Mouse (Mus musculus): ENCODE data around the gene Zfp59. TPM values are rescaled to one million over a fixed set of nuclear protein-coding genes. Genes with fewer than 3 reads are reported as not detected.
A peak's percentile ranks its signal among the peaks of the same experiment; 100 is the strongest.
"Not testable (repeated sequence)": the region's sequence is repeated elsewhere in the genome, so short reads cannot be mapped to it uniquely, and the experiment has no call there.

The Zfp59 gene
- polyA plus RNA-seq (2014; fragmentation: Nextera tagmentation; extraction: Ambion mirVana), result 12.8 and 13.9 TPM in 2 replicates

- Histone ChIP-seq H3K4me2 (ENCODE audit: low read depth, low read length, severe bottlenecking) (peak within 1 kb of the TSS; percentile 48), H3K27ac (ENCODE audit: low read depth, low read length) (peak within 1 kb of the TSS; percentile 55; the same call in 1 of the 2 replicates), H3K4me3 (ENCODE audit: low read depth, low read length) (peak within 1 kb of the TSS; percentile 39), H3K27me3 (ENCODE audit: control insufficient read depth, insufficient read depth, low read length) (no peaks in the 10 kb centered on the region), H3K9ac (ENCODE audit: low read length) (peak within 1 kb of the TSS; percentile 52), H3K4me1 (replicated peaks; ENCODE audit: control insufficient read depth, insufficient read depth, low read length) (peaks cover 3% of the 10 kb centered on the region; the same call in 1 of the 2 replicates), H3K9me3 (ENCODE audit: control insufficient read depth, low read length) (no peaks in the 10 kb centered on the region), H3K36me3 (ENCODE audit: control insufficient read depth, insufficient read depth, low read length) (no peaks in the 10 kb centered on the region)
- ATAC-seq (replicated peaks; ENCODE audit: low FRiP score) (peak; percentile 95), DNase-seq (ENCODE audit: low spot score) (peak; percentile 93)
- WGBS, result 4% methylated on average over 34 of the region's 34 CpGs
These were observed at the start of gene Zfp59 for GRCm38 (mm10) chr7:27838323-27839249. Zfp59 (plus strand) TSS chr7:27838607.

- 90% methylated on average over 5 of the region's 5 CpGs for WGBS
These were observed 49.1 kb upstream of the Zfp59 start for GRCm38 (mm10) chr7:27789306-27789705.

GRCm38 (mm10) chr7:27793865-27794264, 44.5 kb upstream of the Zfp59 start:
- not testable (repeated sequence) for DNase-seq (ENCODE audit: low spot score); H3K4me2 ChIP-seq (ENCODE audit: low read depth, low read length, severe bottlenecking); H3K9me3 ChIP-seq (ENCODE audit: control insufficient read depth, low read length); H3K36me3 ChIP-seq (ENCODE audit: control insufficient read depth, insufficient read depth, low read length); H3K27me3 ChIP-seq (ENCODE audit: control insufficient read depth, insufficient read depth, low read length); H3K4me1 ChIP-seq (replicated peaks; ENCODE audit: control insufficient read depth, insufficient read depth, low read length); H3K4me3 ChIP-seq (ENCODE audit: low read depth, low read length); ATAC-seq (replicated peaks; ENCODE audit: low FRiP score); H3K9ac ChIP-seq (ENCODE audit: low read length)
- peak overlapping the region; percentile 70 for H3K27ac ChIP-seq (ENCODE audit: low read depth, low read length)
- 56% methylated on average over 3 of the region's 3 CpGs for WGBS

More at GRCm38 (mm10) chr7:27789306-27789705, 49.1 kb upstream of the Zfp59 start:
- Histone ChIP-seq H3K4me2 (ENCODE audit: low read depth, low read length, severe bottlenecking) (no peak overlapping the region), H3K27me3 (ENCODE audit: control insufficient read depth, insufficient read depth, low read length) (no peaks in the 10 kb centered on the region), H3K9ac (ENCODE audit: low read length) (no peak overlapping the region), H3K4me1 (replicated peaks; ENCODE audit: control insufficient read depth, insufficient read depth, low read length) (no peaks in the 10 kb centered on the region; the same call in 1 of the 2 replicates), H3K4me3 (ENCODE audit: low read depth, low read length) (no peak overlapping the region), H3K9me3 (ENCODE audit: control insufficient read depth, low read length) (peaks cover 6% of the 10 kb centered on the region; the same call in 1 of the 2 replicates), H3K27ac (ENCODE audit: low read depth, low read length) (no peak overlapping the region), H3K36me3 (ENCODE audit: control insufficient read depth, insufficient read depth, low read length) (no peaks in the 10 kb centered on the region)
- no peak for DNase-seq (ENCODE audit: low spot score)
- no peak for ATAC-seq (replicated peaks; ENCODE audit: low FRiP score)

- H3K9me3 ChIP-seq (ENCODE audit: control insufficient read depth, low read length), result no peaks in the 10 kb centered on the region; the same call in 1 of the 2 replicates
- peak overlapping the region; percentile 70 for H3K27ac ChIP-seq (ENCODE audit: low read depth, low read length)
- H3K36me3 ChIP-seq (ENCODE audit: control insufficient read depth, insufficient read depth, low read length), result no peaks in the 10 kb centered on the region
- no peak overlapping the region for H3K4me3 ChIP-seq (ENCODE audit: low read depth, low read length)
- H3K4me1 ChIP-seq (replicated peaks; ENCODE audit: control insufficient read depth, insufficient read depth, low read length), result peaks cover 8% of the 10 kb centered on the region
- no peak overlapping the region for H3K9ac ChIP-seq (ENCODE audit: low read length)
- 0 out of 2 replicates have a peak, but pooled peaks have one; percentile 19 for ATAC-seq (replicated peaks; ENCODE audit: low FRiP score)
- DNase-seq (ENCODE audit: low spot score), result no peak
- H3K4me2 ChIP-seq (ENCODE audit: low read depth, low read length, severe bottlenecking), result no peak overlapping the region
- no peaks in the 10 kb centered on the region for H3K27me3 ChIP-seq (ENCODE audit: control insufficient read depth, insufficient read depth, low read length)
These were observed 43.8 kb upstream of the Zfp59 start for GRCm38 (mm10) chr7:27794566-27794965.

GRCm38 (mm10) chr7:27797906-27798811, 40.2 kb upstream of the Zfp59 start:
- peaks cover 8% of the 10 kb centered on the region for H3K4me1 ChIP-seq (replicated peaks; ENCODE audit: control insufficient read depth, insufficient read depth, low read length)
- no peaks in the 10 kb centered on the region for H3K27me3 ChIP-seq (ENCODE audit: control insufficient read depth, insufficient read depth, low read length)
- H3K9ac ChIP-seq (ENCODE audit: low read length), result no peak overlapping the region
- no peaks in the 10 kb centered on the region; the same call in 1 of the 2 replicates for H3K9me3 ChIP-seq (ENCODE audit: control insufficient read depth, low read length)
- H3K4me3 ChIP-seq (ENCODE audit: low read depth, low read length), result no peak overlapping the region
- ATAC-seq (replicated peaks; ENCODE audit: low FRiP score) (peak; percentile 96), DNase-seq (ENCODE audit: low spot score) (peak; percentile 83)
- H3K27ac ChIP-seq (ENCODE audit: low read depth, low read length), result peak overlapping the region; percentile 90
- WGBS, result 21% methylated on average over 7 of the region's 8 CpGs
- H3K36me3 ChIP-seq (ENCODE audit: control insufficient read depth, insufficient read depth, low read length), result no peaks in the 10 kb centered on the region
- H3K4me2 ChIP-seq (ENCODE audit: low read depth, low read length, severe bottlenecking), result peak overlapping the region; percentile 18; the same call in 1 of the 2 replicates

- ATAC-seq (replicated peaks; ENCODE audit: low FRiP score), result no peak
- H3K27ac ChIP-seq (ENCODE audit: low read depth, low read length), result no peak overlapping the region
- H3K9me3 ChIP-seq (ENCODE audit: control insufficient read depth, low read length), result no peaks in the 10 kb centered on the region; the same call in 1 of the 2 replicates
- WGBS, result 54% methylated on average over 2 of the region's 2 CpGs
- H3K36me3 ChIP-seq (ENCODE audit: control insufficient read depth, insufficient read depth, low read length), result no peaks in the 10 kb centered on the region
- no peak overlapping the region for H3K4me3 ChIP-seq (ENCODE audit: low read depth, low read length)
- no peak overlapping the region for H3K4me2 ChIP-seq (ENCODE audit: low read depth, low read length, severe bottlenecking)
- DNase-seq (ENCODE audit: low spot score), result no peak
- no peaks in the 10 kb centered on the region for H3K27me3 ChIP-seq (ENCODE audit: control insufficient read depth, insufficient read depth, low read length)
- H3K4me1 ChIP-seq (replicated peaks; ENCODE audit: control insufficient read depth, insufficient read depth, low read length), result peaks cover 4% of the 10 kb centered on the region
- no peak overlapping the region for H3K9ac ChIP-seq (ENCODE audit: low read length)
These were observed 37.3 kb upstream of the Zfp59 start for GRCm38 (mm10) chr7:27801137-27801536.

- 71% methylated on average over 5 of the region's 5 CpGs for WGBS
- no peak overlapping the region for H3K4me2 ChIP-seq (ENCODE audit: low read depth, low read length, severe bottlenecking)
- H3K9me3 ChIP-seq (ENCODE audit: control insufficient read depth, low read length), result no peaks in the 10 kb centered on the region
- H3K27me3 ChIP-seq (ENCODE audit: control insufficient read depth, insufficient read depth, low read length), result no peaks in the 10 kb centered on the region
- ATAC-seq (replicated peaks; ENCODE audit: low FRiP score) (no peak), DNase-seq (ENCODE audit: low spot score) (no peak)
- no peaks in the 10 kb centered on the region; the same call in 1 of the 2 replicates for H3K4me1 ChIP-seq (replicated peaks; ENCODE audit: control insufficient read depth, insufficient read depth, low read length)
- H3K9ac ChIP-seq (ENCODE audit: low read length), result no peak overlapping the region
- H3K27ac ChIP-seq (ENCODE audit: low read depth, low read length), result no peak overlapping the region
- H3K4me3 ChIP-seq (ENCODE audit: low read depth, low read length), result no peak overlapping the region
- H3K36me3 ChIP-seq (ENCODE audit: control insufficient read depth, insufficient read depth, low read length), result no peaks in the 10 kb centered on the region
These were observed 35.4 kb upstream of the Zfp59 start for GRCm38 (mm10) chr7:27802986-27803385.
